Mouse (Mus musculus) olfactory bulb, adult 2 months (tissue): ENCODE measurements at regions not wholly inside any gene's neighbourhood (a gene's known extent, or its start where the extent isn't known, plus 50 kb on each side); places are given as distances from the start of the nearest gene placed in this dataset.
A peak's percentile ranks its signal among the peaks of the same experiment; 100 is the strongest.

Source experiments
- CTCF ChIP-seq: fragments of 200-500 bp; IDR thresholded peaks from 2 replicates; pipeline ENCODE4 v1.5.1; 2012; ENCODE audit warnings: low read depth, mild to moderate bottlenecking, low read length, moderate library complexity; ENCODE audit not compliant: insufficient read depth
- POLR2A ChIP-seq: fragments of 200-500 bp; IDR thresholded peaks from 2 replicates; pipeline ENCODE4 v1.6.1; 2012; ENCODE audit warnings: mild to moderate bottlenecking, low read depth, low read length, moderate library complexity; ENCODE audit not compliant: insufficient read depth

DNA sequence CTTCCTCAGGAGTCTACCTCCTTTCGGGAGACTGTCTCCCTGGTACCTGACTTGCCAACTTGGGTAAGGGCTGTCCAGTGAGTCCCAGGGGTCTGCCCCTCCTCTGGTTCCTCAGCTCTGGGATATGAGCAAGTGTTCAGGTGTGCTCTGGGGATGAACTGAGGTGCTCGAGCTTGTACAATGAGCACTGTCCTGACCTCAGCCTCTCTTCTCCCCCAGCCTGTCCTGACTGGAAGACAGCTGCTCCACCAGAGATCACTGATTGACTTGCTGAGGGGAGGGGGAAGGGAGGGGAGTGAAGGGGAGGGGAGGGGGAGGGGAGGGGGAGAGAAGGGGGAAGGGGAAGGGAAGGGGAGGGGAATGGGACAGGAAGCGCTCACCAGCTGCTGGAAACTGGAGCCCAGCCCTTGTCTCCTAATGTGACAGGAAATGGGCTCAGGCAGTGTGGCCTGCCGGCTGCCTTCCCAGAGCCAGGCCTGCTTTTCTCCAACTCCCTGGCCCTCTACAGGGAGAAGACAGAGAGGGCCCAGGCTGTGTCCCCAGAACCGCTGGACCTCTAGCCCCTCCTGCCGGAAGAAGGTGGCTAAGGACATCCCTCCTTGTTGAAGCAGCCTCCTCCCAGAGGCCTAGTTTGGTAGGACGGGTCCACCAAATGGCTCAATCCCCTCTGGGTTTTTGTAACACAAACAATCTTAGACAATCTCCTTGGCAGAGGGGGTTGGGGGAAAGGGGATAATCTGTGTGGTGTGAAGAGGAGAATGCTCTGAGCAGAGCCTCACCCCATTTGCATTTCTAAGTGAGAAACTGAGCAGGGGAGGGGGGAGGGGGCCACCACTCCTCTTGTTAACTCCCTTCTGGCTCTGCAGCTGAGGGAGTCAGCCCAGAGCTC is 159.7 kb upstream of the Igsf21 start:
- no peak for TF ChIP-seq POLR2A
- 0 out of 2 replicates have a peak, but pooled peaks have one; percentile 11 for TF ChIP-seq CTCF
